Mouse (Mus musculus) spleen, adult 2 months (tissue): ENCODE measurements around the gene Poc1a.

ENCODE experiments used
- CTCF ChIP-seq: fragments of 200-500 bp; IDR thresholded peaks from 2 replicates; pipeline ENCODE4 v1.5.1; 2011; ENCODE audit warnings: mild to moderate bottlenecking, inconsistent platforms; ENCODE audit not compliant: insufficient read depth, insufficient read length, insufficient replicate concordance; ENCODE audit errors: extremely low read depth
- POLR2A ChIP-seq: fragments of 200-500 bp; IDR thresholded peaks from 2 replicates; pipeline ENCODE4 v1.6.1; 2011; ENCODE audit warnings: low read depth, low read length, inconsistent platforms

GRCm38 (mm10) chr9:106258990-106259389 lies 21.9 kb upstream of the Poc1a start:
- TF ChIP-seq CTCF (no peak), POLR2A (no peak)
